Mouse (Mus musculus) gonadal fat pad, adult 2 months (tissue): ENCODE measurements around the gene Prex1. TPM values are rescaled to one million over a fixed set of nuclear protein-coding genes. Genes with fewer than 3 reads are reported as not detected.

Source experiments
- DNase-seq: peaks from one replicate; pipeline ENCODE4 v3.0.0-alpha.2; 2012; ENCODE audit warnings: low read depth
- polyA plus RNA-seq: library from polyadenylated mRNA; depleted of rRNA; stranded (reverse); fragments of >200 nt; gene quantifications from 2 replicates; pipeline ENCODE4 v1.2.3, GENCODE M21; 2012

Gene Prex1
- polyA plus RNA-seq, 1 experiment: 25.1 TPM

DNA sequence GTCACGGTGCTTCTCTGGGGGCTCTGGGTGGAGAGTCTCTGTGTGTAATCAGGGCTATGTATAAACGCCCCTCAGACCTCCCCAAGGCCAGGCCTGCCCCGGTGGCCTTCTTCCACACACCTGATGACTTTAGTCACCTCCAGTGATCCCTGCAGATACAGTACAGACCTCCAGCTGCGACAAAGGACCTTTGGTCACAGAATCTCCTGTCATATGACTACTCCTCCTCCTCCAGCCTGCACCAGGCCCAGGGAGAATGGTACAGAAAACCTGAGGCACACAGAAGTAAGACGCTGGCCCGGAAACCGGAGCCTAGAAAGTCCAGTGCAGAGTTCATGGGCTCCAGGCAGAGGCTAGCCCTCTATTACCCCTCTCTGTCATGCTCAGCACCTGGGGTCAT is 152.8 kb downstream of the Prex1 start:
- DNase-seq: no peak

DNA sequence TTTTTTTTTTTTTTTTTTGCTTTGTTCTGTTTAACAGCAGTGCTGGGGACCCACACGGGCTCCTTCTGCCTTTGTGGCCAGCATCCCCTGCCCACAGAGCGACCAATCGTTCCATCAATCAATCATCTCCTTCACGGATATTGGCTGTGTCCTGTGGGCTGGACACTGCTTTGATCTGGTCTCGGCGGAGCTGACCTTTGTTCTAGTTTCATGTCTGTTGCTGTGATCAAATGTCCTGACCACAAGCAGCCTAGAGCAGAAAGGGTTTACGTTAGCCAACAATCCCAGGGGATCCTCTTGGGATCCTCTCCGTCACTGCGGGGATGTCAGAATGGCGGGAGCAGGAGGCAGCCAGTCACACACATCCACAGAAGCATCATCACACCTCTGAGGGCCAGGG is 154.1 kb downstream of the Prex1 start:
- no peak for DNase-seq

DNA sequence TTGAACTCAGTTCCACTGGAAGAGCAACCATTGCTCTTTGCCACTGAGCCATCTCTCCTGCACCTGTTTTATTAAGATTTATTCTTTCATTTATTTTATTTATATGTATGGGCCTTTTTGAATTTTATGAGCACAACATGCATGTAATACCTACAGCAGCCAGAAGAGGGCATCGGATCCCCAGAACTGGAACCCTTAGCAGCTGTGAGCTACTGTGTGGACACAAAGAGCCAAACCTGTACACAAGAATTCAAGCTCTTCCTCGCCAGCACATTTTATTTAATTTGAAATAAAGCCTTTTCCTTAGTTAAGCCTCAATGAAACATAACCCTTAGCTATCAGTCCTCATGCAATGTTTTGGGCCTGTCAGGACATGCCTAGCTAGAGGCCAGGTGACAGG is 158.1 kb downstream of the Prex1 start:
- DNase-seq: no peak

- DNase-seq: no peak
Observed at GRCm38 (mm10) chr2:166554169-166554505, 159.5 kb downstream of the Prex1 start.

DNA sequence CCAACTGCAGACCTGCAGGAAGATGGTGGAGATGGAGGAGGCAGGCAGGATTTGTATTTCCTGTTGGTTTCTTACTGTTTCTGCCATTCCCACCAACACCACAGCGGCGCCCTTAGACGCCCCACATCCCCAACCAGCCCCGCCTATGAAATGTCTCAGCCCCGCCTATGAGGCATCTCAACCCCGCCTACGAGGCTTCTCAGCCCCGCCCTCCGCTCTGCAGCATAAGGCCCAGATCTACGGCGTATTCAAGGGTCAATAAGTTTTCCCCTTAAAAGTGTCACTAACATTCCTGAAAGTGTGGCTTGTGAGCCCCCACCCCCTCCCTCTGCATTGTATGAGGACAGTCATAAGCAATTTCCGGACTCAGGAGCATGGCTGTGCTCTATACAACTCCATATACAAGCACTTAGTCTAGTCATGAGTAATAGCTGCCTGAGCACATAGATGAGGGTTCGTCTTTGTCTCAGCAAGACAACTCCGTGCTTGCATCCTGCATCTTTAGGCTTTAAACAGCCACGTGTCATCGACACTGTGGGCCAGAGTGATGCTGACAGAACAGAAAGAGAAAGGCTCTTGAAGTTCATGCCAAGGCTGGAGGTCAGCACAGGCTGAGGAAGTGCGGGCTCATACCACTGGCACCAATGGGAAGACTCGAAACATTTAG is 160.0 kb downstream of the Prex1 start:
- no peak for DNase-seq

- DNase-seq: no peak
Observed at GRCm38 (mm10) chr2:166552657-166553056, 161.0 kb downstream of the Prex1 start.

- DNase-seq: no peak
Observed at GRCm38 (mm10) chr2:166551831-166552498, 161.7 kb downstream of the Prex1 start.

GRCm38 (mm10) chr2:166549871-166550270 is 163.8 kb downstream of the Prex1 start:
- no peak for DNase-seq

DNA sequence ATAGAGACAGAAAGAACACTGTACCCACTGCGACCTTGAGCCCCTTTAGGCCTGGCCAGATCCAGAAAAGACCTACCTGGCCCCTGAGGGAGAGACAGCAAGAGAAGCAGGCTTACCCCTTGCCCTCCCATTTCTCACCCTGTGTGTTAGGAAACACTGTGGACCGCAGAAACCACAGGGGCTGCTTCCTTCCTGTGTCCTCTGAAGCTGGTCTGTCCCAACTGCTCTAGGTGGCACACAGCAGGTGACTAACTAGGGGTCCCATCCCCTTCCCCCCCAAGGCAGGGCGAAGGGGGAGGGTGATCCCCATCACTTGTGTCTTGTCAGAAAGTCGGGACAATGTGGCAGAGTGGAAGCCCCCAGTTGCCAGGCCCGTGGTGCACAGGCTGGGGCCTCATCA is 164.6 kb downstream of the Prex1 start:
- DNase-seq: no peak

GRCm38 (mm10) chr2:166545580-166545979 is 168.1 kb downstream of the Prex1 start:
- DNase-seq: no peak

DNA sequence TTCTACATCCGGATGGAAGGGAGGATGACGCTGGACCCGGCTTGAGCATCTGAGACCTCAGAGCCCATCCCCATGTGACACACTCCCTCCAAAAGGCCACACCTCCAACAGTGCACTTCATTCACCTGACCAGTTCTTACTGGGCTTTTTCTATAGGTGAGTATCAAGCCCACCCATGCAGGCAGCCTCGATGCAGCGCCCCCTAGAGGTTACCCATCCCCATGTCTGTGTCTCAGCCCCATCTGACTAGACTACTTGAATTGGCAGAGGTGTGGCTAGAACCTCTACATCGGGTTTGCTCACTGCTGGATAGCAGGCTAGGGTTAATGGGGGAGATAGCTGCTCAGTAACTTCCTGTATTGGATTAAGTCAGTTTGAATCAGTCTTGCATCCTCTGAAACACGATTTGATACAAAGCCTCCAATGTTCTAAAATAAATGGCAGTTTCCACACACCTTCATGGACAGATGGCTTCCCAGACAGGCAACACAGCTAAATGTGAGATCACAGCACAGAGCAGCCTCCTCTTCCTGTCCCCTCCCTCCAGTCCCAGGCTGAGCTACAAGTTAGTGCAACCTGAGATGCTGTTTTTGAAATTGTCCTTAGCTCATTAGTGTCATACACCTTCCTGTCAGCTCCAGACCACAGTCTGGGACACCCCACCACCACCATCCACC is 168.9 kb downstream of the Prex1 start:
- DNase-seq: no peak

DNA sequence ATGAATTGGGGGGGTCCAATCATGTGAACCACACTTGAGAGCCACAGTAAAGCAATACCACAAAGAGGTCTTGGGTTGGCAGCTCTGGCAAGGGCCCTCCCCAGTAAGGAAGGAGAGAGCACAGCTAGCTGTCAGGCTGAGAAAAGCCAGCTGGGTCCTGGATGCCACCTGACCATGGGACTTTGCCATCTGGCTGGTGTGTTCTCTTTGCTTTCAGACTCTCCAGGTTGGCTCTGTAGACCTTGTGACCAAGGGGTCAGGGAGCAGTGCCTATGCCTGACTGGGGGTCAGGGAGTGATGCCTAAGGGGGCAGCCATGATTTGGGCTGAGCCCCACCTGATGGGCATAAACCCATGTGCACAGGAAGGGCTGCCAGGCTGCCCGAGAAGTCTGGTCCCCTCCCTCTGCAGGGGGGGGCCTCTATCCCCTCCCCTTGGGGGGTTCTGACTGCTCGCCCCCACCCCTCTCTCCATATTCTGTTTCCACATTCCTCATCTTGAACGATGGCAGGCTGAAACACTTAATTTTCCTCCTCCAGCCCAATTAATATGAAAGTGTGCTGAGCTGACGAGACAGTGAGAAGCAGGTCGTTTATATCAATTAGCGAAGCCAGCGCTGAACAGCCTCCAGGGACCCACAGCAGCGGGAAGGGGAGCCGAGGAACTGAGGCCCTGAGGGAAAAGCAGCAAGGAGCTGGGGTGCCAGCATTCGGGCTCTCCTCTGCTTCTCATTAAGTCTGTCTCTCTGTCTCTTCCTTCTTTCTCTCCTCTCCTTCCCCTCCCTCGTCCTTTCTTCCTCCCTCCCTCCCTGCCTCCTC is 172.3 kb downstream of the Prex1 start:
- no peak for DNase-seq

DNA sequence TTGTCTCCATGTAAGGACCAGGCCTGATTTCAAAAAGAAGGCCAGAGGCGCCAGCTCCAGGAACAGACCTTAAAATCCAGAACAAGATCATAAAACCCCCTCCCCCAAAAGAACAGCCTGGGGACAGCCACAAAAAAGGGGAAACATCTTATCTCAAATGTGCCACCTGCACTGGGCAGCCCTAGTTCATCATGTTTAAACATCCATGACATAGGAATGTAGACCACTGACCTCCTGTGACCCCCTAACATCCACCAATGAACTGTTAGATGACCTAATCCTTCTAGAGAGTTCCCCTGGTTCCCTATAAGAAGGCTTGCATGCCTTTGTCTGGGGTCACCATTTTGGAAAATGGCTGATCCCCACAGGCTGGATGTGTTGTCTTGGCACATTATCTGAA is 173.4 kb downstream of the Prex1 start:
- DNase-seq: no peak

DNA sequence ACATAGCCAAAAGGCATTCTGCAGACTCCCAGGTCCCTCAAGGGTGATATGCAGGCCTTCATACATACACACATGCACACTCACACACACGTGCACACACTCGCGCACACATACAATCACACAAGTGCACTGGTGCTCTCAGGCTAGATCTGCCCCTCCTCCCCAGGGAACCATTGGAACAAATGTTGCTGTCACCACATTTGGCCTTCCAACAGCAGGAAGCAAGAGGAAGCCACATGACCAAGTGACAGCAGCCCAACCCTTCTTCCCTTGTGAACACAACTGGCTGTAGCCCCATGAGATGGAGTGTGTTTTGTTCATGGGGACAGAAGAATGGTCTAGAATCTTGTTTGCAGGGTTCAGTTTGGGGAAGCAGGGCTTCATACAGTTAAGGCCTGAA is 176.7 kb downstream of the Prex1 start:
- DNase-seq: no peak

GRCm38 (mm10) chr2:166535519-166535918 is 178.1 kb downstream of the Prex1 start:
- no peak for DNase-seq

DNA sequence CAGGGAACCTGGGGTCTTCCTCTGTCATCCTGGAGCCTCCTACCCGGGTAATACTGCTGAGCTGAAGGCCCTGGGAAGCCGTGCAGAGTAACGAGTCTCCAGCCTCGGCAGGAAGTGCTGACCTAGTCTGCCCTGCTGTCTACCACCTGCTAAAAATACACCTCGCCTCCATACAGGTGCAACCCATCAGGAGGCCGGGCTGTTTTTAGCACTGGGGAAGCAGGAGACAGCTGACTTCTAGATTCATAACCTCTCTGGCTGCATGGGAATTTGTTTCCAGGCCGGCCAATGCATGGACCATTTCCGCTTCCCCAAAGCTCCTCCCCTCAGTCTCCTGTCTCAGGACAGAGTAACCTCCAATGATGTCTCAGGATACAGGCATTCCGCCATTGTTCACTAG is 187.4 kb downstream of the Prex1 start:
- DNase-seq: no peak

GRCm38 (mm10) chr2:166523156-166523890 is 190.3 kb downstream of the Prex1 start:
- no peak for DNase-seq

DNA sequence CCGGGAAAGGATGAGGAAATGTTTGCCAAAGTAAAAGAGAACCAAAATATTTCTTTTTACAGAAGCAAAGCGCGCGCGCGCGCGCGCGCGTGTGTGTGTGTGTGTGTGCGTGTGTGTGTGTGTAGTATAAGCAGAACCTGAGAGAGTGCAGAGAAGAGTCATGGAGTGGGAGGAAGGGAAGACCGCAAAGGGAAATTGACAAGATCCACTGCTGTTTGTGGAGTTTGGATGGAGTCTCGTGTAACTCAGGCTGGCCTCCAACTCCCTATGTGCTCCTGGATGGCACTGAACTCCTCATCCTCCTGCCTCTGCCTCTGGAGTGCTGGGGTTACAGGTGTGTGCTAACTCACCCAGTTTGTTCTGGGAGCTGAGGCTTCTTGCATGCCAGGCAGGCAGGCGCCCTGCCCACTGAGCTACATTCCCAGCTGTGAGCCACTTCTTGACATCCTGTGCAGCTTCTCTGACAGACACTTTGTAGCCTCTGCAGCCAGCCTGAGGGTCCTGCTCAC is 191.0 kb downstream of the Prex1 start:
- no peak for DNase-seq

DNA sequence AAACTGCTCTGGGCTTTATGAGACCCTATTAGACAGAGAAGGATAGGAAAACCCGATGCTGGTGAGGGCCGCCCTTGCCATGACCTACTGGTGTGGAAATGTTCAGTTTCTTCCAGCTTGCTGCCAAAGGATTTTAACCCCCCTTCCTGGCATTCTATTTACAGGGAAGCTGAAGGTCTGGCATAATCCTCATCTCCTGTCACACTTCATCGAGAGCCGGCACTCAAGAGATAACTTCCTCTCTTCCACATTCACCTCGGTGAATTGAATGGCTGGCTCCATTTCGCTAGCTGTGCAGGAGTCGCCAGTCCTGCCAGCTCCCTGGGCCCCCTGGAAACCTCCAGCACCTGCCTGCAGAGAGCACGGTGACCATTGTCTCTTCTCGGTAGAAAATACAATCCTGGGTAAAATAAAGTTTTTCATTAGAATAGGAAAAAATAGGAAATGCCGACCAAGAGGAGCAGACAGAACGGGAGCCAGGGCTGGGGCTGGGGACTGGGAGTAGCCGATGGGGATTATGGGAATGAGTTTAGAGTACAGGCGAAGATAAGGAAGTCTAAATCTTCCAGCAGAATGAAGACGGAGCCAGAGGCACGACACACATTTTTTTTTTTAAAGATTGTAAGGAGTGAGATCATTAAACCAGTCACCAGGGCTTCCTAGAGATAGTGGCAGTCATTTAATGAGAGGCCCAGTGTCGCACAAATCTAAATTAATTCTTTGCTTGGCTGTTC is 191.6 kb downstream of the Prex1 start:
- no peak for DNase-seq

- no peak for DNase-seq
Observed at GRCm38 (mm10) chr2:166521461-166521860, 192.2 kb downstream of the Prex1 start.

- no peak for DNase-seq
Observed at GRCm38 (mm10) chr2:166520536-166520935, 193.1 kb downstream of the Prex1 start.
